Mouse (Mus musculus): ENCODE measurements at regions not wholly inside any gene's neighbourhood (a gene's known extent, or its start where the extent isn't known, plus 50 kb on each side); places are given as distances from the start of the nearest gene placed in this dataset.
A peak's percentile ranks its signal among the peaks of the same experiment; 100 is the strongest.

DNA sequence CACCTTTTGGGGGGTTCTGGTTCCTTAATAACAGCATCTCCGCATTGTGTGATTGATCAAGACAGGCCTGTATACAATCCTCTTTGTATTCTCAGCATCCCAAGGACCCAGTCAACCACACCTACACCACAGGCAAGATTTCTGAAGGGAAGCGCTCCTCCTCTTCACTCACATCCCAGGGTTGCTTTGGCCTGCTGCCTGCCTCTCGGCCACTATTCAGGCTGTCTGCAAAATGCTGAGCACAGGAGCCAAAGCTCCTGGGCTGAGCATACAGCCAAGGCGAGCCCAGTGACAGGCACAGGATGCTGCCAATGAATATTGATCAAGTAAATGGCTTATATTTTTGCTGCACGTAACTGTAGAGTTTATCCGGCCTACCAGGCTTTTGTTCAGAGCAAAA, 56.9 kb upstream of the Gpr12 start:
- no peak for DNase-seq (ENCODE audit: low read depth, low spot score)
- 83% methylated on average over 6 of the region's 6 CpGs for WGBS

DNA sequence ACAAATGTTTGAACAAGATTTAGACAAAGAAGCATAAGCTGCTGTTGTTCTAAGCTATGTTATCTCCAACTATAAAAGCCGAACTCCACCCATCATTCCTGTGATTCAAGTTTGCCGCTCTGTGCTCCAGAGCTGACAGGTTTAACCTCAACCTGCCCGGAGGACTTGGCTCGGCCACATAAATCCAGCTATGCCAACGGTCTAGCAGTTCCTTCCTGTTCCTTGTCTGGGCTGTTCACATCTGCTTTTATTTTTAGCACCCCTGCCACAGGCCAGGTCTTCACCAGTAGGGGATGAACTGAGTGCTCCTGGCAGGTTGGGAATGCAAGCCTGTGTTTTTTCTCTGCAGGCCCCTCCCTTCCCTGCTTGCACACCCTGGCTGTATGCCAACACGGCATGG, 51.8 kb upstream of the Gpr12 start:
- peak; percentile 25 for DNase-seq (ENCODE audit: low read depth, low spot score)
- 22% methylated on average over 6 of the region's 6 CpGs for WGBS
